ENCODE assay signal across 9 mouse cellular contexts in the genomic region with DNA sequence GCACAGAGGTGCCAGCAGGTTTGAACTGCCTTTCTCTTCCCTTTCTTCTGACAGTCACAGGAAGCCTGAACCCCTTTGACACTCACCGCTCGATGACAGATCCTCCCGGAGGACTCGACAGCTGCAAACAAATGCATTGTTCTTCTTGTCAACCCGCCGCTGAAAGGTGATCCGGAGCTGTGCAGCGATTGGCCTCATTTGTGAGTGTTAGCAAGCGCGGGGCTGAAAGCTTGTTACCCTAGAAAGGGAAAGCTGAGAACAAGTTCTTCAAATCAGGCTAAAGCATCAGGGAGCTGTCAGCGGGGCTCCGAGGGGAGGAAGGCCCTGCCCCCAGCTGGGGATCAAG.
A peak's percentile ranks its signal among the peaks of the same experiment; 100 is the strongest.
DNase-seq lines count a peak whose midpoint lies in the region; ATAC-seq and TF ChIP-seq lines count a peak whose summit lies in the region.
"Had no signal": no experiment of that assay in that cellular context is flagged by ENCODE, and none has a peak within 500 bp of the region (broad histone marks: within the 10 kb centered on the region; RNA-seq: fewer than 3 reads in every experiment).

No protein-coding gene starts in this region.

- H3K4me2 ChIP-seq in lung, embryonic 14.5 days, result peak overlapping the region; percentile 5; the same call in 1 of the 2 replicates
- H3K4me2 ChIP-seq in forebrain, postnatal 0 days (ENCODE audit: low read depth), result no peak overlapping the region
- H3K4me2 ChIP-seq in limb, embryonic 12.5 days, result peak overlapping the region; percentile 42

- WGBS in lung, embryonic 14.5 days, result 4% methylated on average over 12 of the region's 12 CpGs
- WGBS in forebrain, postnatal 0 days, result 1% methylated on average over 12 of the region's 12 CpGs
- 5% methylated on average over 12 of the region's 12 CpGs for WGBS in limb, embryonic 12.5 days

- no peaks in the 10 kb centered on the region for H3K4me1 ChIP-seq in lung, embryonic 14.5 days (ENCODE audit: insufficient read depth)
- no peaks in the 10 kb centered on the region for H3K4me1 ChIP-seq in forebrain, postnatal 0 days (ENCODE audit: insufficient read depth)
- peaks cover 48% of the 10 kb centered on the region for H3K4me1 ChIP-seq in limb, embryonic 12.5 days (replicated peaks)

- H3K9me3 ChIP-seq in lung, embryonic 14.5 days (ENCODE audit: low read depth, low read length), result no peaks in the 10 kb centered on the region
- no peaks in the 10 kb centered on the region for H3K9me3 ChIP-seq in forebrain, postnatal 0 days (ENCODE audit: low read length)
- H3K9me3 ChIP-seq in limb, embryonic 12.5 days, result no peaks in the 10 kb centered on the region

- H3K9ac ChIP-seq in lung, embryonic 14.5 days, result no peak overlapping the region
- no peak overlapping the region for H3K9ac ChIP-seq in forebrain, postnatal 0 days
- peak overlapping the region; percentile 5; the same call in 1 of the 2 replicates for H3K9ac ChIP-seq in limb, embryonic 12.5 days (replicated peaks)

- no peak for ATAC-seq in lung, embryonic 14.5 days (ENCODE audit: insufficient read depth)
- peak; percentile 56; the same call in 1 of the 2 replicates for ATAC-seq in forebrain, postnatal 0 days
- 0 out of 2 replicates have a peak, but pooled peaks have one; percentile 23 for ATAC-seq in limb, embryonic 12.5 days (ENCODE audit: insufficient number of reproducible peaks, insufficient read depth, low FRiP score, low TSS enrichment, low read depth)

- 0 out of 2 replicates have a peak, but pooled peaks cover 5% of the 10 kb centered on the region for H3K27me3 ChIP-seq in lung, embryonic 14.5 days (ENCODE audit: insufficient read depth, low read length)
- H3K27me3 ChIP-seq in forebrain, postnatal 0 days (ENCODE audit: insufficient read depth, low read length), result peaks cover 8% of the 10 kb centered on the region; the same call in 1 of the 2 replicates
- peaks cover 24% of the 10 kb centered on the region for H3K27me3 ChIP-seq in limb, embryonic 12.5 days

- DNase-seq in lung, embryonic 14.5 days, result peak; percentile 44
- DNase-seq in lung, adult 18-20 months, result no peak
- no peak for DNase-seq in forebrain, postnatal 0 days
- peak; percentile 78 for DNase-seq in retina, embryonic 14.5 days (ENCODE audit: low spot score)
- no peak for DNase-seq in layer of hippocampus, postnatal 10 days (ENCODE audit: low spot score in 2 of 2)
- no peak for DNase-seq in B cell, adult 2 months
- DNase-seq in left cerebral cortex, adult 11 months (ENCODE audit: low spot score), result no peak
- DNase-seq: cerebellum, postnatal 14 days had no signal

- TF ChIP-seq CTCF in lung, embryonic 14.5 days (IDR thresholded peaks at IDR 0.05; ENCODE audit: low read depth), result no peak
- no peak for TF ChIP-seq CTCF in forebrain, postnatal 0 days (IDR thresholded peaks at IDR 0.05; ENCODE audit: low read depth)

- H3K36me3 ChIP-seq in lung, embryonic 14.5 days (ENCODE audit: insufficient read depth), result no peaks in the 10 kb centered on the region
- no peaks in the 10 kb centered on the region for H3K36me3 ChIP-seq in forebrain, postnatal 0 days (ENCODE audit: insufficient read depth)
- H3K36me3 ChIP-seq in limb, embryonic 12.5 days, result no peaks in the 10 kb centered on the region

- no peak overlapping the region for H3K27ac ChIP-seq in lung, embryonic 14.5 days (ENCODE audit: low read depth)
- H3K27ac ChIP-seq in forebrain, postnatal 0 days (ENCODE audit: low read depth, low read length), result no peak overlapping the region
- no peak overlapping the region for H3K27ac ChIP-seq in limb, embryonic 12.5 days

- H3K4me3 ChIP-seq in lung, embryonic 14.5 days (ENCODE audit: low read depth, low read length), result no peak overlapping the region
- H3K4me3 ChIP-seq in forebrain, postnatal 0 days (ENCODE audit: low read depth, low read length), result no peak overlapping the region
- H3K4me3 ChIP-seq in limb, embryonic 12.5 days (replicated peaks), result no peak overlapping the region

Comparison
In these comparisons a context has a peak if more than half of its experiments do, and no peak if none do; other contexts are left out.
1. DNase-seq: peak in lung, embryonic 14.5 days (single experiment) and retina, embryonic 14.5 days (single experiment); none in lung, adult 18-20 months (0 of 2), forebrain, postnatal 0 days (single experiment), layer of hippocampus, postnatal 10 days (0 of 2), B cell, adult 2 months (0 of 2) and left cerebral cortex, adult 11 months (single experiment).